Mouse (Mus musculus) kidney, postnatal 36 days (tissue): ENCODE measurements around the gene Tmem171.

Source experiments
- DNase-seq, 2 experiments: peaks; one replicate each; pipeline ENCODE4 v3.0.0; 2021 to 2022; ENCODE audit warnings: mixed read lengths in 2 of 2

Tmem171 gene

GRCm38 (mm10) chr13:98638507-98639166, 56.0 kb downstream of the Tmem171 start:
- DNase-seq: peak; percentile 58 to 84

GRCm38 (mm10) chr13:98637145-98637544, 57.5 kb downstream of the Tmem171 start, which contains the start of gene Tmem174:
Gene Tmem174, minus strand, starts transcription at chr13:98637410.
- DNase-seq: peak; percentile 73 to 83

- peak; percentile 48 to 49 for DNase-seq
Observed at GRCm38 (mm10) chr13:98636571-98636970, 58.1 kb downstream of the Tmem171 start.
